Mouse (Mus musculus) liver, adult 2 months (tissue): ENCODE measurements around the gene Mcm2.

Experiments used
- CTCF ChIP-seq: fragments of 200-500 bp; IDR thresholded peaks from 2 replicates; pipeline ENCODE4 v1.5.1; 2011; ENCODE audit warnings: low read depth, low read length, control low read depth
- POLR2A ChIP-seq: fragments of 200-500 bp; IDR thresholded peaks from 2 replicates; pipeline ENCODE4 v1.6.1; 2011; ENCODE audit warnings: low read length, control low read depth; ENCODE audit not compliant: insufficient read depth; ENCODE audit errors: extremely low read depth

DNA sequence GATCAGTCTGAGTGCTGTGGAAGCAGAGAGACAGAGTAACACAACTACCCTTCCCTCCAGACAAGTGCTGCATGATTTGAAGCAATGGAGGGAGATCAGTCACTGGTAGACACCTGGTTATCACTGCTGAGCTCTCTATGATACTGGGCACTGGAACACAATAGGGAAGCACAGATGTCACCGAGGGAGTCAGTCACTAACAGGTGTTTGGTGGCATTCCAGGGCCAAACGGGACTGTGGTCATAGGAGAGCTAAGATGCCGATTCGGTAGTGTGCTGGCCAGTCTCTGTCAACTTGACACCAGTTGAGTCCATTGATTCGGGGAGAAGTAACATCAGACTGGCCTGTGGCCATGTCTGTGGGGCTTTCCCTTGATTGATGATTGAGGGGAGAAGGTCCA is 44.1 kb downstream of the Mcm2 start:
- TF ChIP-seq CTCF = no peak
- no peak for TF ChIP-seq POLR2A
